Mouse (Mus musculus) lung, adult 2 months (tissue): ENCODE measurements around the gene Slf2.

Experiments
- CTCF ChIP-seq: fragments of 200-500 bp; IDR thresholded peaks from 2 replicates; pipeline ENCODE4 v1.5.1; 2011; ENCODE audit warnings: mild to moderate bottlenecking, low read length, control low read depth; ENCODE audit not compliant: insufficient read depth
- POLR2A ChIP-seq: fragments of 200-500 bp; IDR thresholded peaks from 2 replicates; pipeline ENCODE4 v1.6.1; 2011; ENCODE audit warnings: low read depth, mild to moderate bottlenecking, control low read depth, low read length, borderline replicate concordance; ENCODE audit errors: extremely low read depth

- TF ChIP-seq POLR2A, result no peak
- TF ChIP-seq CTCF, result no peak
Observed at GRCm38 (mm10) chr19:45014335-45014971, 83.5 kb downstream of the Slf2 start, which contains the start of gene Lzts2.
